Comparison of ENCODE assay signal across 7 mouse cellular contexts in genomic region chr4:63494401-63494966, GRCm38 (mm10). TPM values are rescaled to one million over a fixed set of nuclear protein-coding genes. Genes with fewer than 3 reads are reported as not detected.
DNase-seq lines count a peak whose midpoint lies in the region; ATAC-seq lines count a peak whose summit lies in the region.

No protein-coding gene starts in this region.

- H3K36me3 ChIP-seq in megakaryocyte, embryonic 14.5 days (replicated peaks; ENCODE audit: low read length): no peaks in the 10 kb centered on the region
- H3K36me3 ChIP-seq in embryonic facial prominence, embryonic 14.5 days (ENCODE audit: control insufficient read depth, insufficient read depth, low read length): no peaks in the 10 kb centered on the region
- no peaks in the 10 kb centered on the region for H3K36me3 ChIP-seq in neural tube, embryonic 14.5 days (ENCODE audit: control insufficient read depth, insufficient read depth, low read length)

- H3K27ac ChIP-seq in embryonic facial prominence, embryonic 14.5 days (replicated peaks; ENCODE audit: low read depth, low read length): no peak overlapping the region
- H3K27ac ChIP-seq in neural tube, embryonic 14.5 days (ENCODE audit: low read depth, low read length): no peak overlapping the region

- H3K4me1 ChIP-seq in megakaryocyte, embryonic 14.5 days: peaks cover 22% of the 10 kb centered on the region
- no peaks in the 10 kb centered on the region; the same call in 1 of the 2 replicates for H3K4me1 ChIP-seq in embryonic facial prominence, embryonic 14.5 days (ENCODE audit: control insufficient read depth, insufficient read depth, low read length)
- H3K4me1 ChIP-seq in neural tube, embryonic 14.5 days (ENCODE audit: control insufficient read depth, insufficient read depth, low read length): peaks cover 13% of the 10 kb centered on the region; the same call in 1 of the 2 replicates

- H3K9ac ChIP-seq in embryonic facial prominence, embryonic 14.5 days (ENCODE audit: low read depth, low read length): peak overlapping the region; percentile 77
- peak overlapping the region; percentile 47 for H3K9ac ChIP-seq in neural tube, embryonic 14.5 days (replicated peaks; ENCODE audit: low read depth, low read length)

- H3K4me3 ChIP-seq in megakaryocyte, embryonic 14.5 days (replicated peaks): peak overlapping the region; percentile 83
- peak overlapping the region; percentile 74 for H3K4me3 ChIP-seq in embryonic facial prominence, embryonic 14.5 days (ENCODE audit: low read depth, low read length)
- peak overlapping the region; percentile 66 for H3K4me3 ChIP-seq in neural tube, embryonic 14.5 days (ENCODE audit: low read depth, low read length)

- H3K27me3 ChIP-seq in megakaryocyte, embryonic 14.5 days (replicated peaks): peaks cover 86% of the 10 kb centered on the region
- H3K27me3 ChIP-seq in embryonic facial prominence, embryonic 14.5 days (replicated peaks; ENCODE audit: control insufficient read depth, insufficient read depth, low read length): peaks cover 13% of the 10 kb centered on the region
- peaks cover 5% of the 10 kb centered on the region; the same call in 1 of the 2 replicates for H3K27me3 ChIP-seq in neural tube, embryonic 14.5 days (ENCODE audit: control insufficient read depth, insufficient read depth, low read length)

- H3K4me2 ChIP-seq in embryonic facial prominence, embryonic 14.5 days (ENCODE audit: low read depth, low read length): peak overlapping the region; percentile 90
- peak overlapping the region; percentile 80 for H3K4me2 ChIP-seq in neural tube, embryonic 14.5 days (ENCODE audit: low read depth, low read length)

- ATAC-seq in megakaryocyte, adult 5-6 weeks (ENCODE audit: poor library complexity, severe bottlenecking): no peak
- ATAC-seq in embryonic facial prominence, embryonic 14.5 days (ENCODE audit: low read depth): no peak; the same call in 1 of the 2 replicates
- ATAC-seq in inflammation-experienced regulatory T-cells, adult 6 months: peak; percentile 25
- peak; percentile 2; the same call in 1 of the 2 replicates for ATAC-seq in neural tube, embryonic 14.5 days (ENCODE audit: low read depth)
- no peak for ATAC-seq in monocyte, adult 5-6 weeks (replicated peaks; ENCODE audit: insufficient number of reproducible peaks, low FRiP score, low TSS enrichment, poor library complexity, severe bottlenecking)

- WGBS in embryonic facial prominence, embryonic 14.5 days: 6% methylated on average over 29 of the region's 43 CpGs
- under 1% methylated on average over 43 of the region's 43 CpGs for WGBS in neural tube, embryonic 14.5 days

- no peak for DNase-seq in embryonic facial prominence, embryonic 14.5 days (ENCODE audit: low spot score)
- DNase-seq in lung, postnatal 36 days: no peak

- H3K9me3 ChIP-seq in megakaryocyte, embryonic 14.5 days: no peaks in the 10 kb centered on the region; the same call in 1 of the 2 replicates
- no peaks in the 10 kb centered on the region for H3K9me3 ChIP-seq in embryonic facial prominence, embryonic 14.5 days (ENCODE audit: control insufficient read depth, low read length)
- H3K9me3 ChIP-seq in neural tube, embryonic 14.5 days (ENCODE audit: control insufficient read depth, low read length): no peaks in the 10 kb centered on the region

RNA-seq across cellular contexts. Expression of gene Whrn, which starts 1.3 kb away (rescaled TPM):
- polyA plus RNA-seq in megakaryocyte, embryonic 14.5 days (2012; ENCODE audit: insufficient read depth, low replicate concordance): 0.30 TPM in 1 of 2 replicates, not detected in the other
- total RNA-seq in megakaryocyte, adult 5-6 weeks (2015): 0.45 and 1.5 TPM in 2 replicates
- 0.07 and 0.65 TPM in 2 replicates for total RNA-seq in megakaryocyte, adult 5-6 weeks (2017)
- polyA plus RNA-seq in embryonic facial prominence, embryonic 14.5 days (2014; fragmentation: Nextera tagmentation; extraction: Ambion mirVana): 4.4 and 5.0 TPM in 2 replicates
- 1 to 10 TPM in 2 of 3 experiments, under 1 TPM in 1; 0.75 to 4.4 (median 3.9) TPM for polyA plus RNA-seq in inflammation-experienced regulatory T-cells, adult 6 months (2017; shearing (Covaris generic))
- polyA plus RNA-seq in neural tube, embryonic 14.5 days (2014; fragmentation: Nextera tagmentation; extraction: Ambion mirVana): 4.0 and 6.2 TPM in 2 replicates
- total RNA-seq in monocyte, adult 5-6 weeks (2017): 0.78 to 3.2 TPM (median 0.85 TPM) in 3 replicates

RNA-seq across cellular contexts. Expression of gene Atp6v1g1, which starts 50.1 kb away (rescaled TPM):
- polyA plus RNA-seq in megakaryocyte, embryonic 14.5 days (2012; ENCODE audit: insufficient read depth, low replicate concordance): 12.2 and 191 TPM in 2 replicates
- 197 and 229 TPM in 2 replicates for total RNA-seq in megakaryocyte, adult 5-6 weeks (2015)
- 111 and 159 TPM in 2 replicates for total RNA-seq in megakaryocyte, adult 5-6 weeks (2017)
- polyA plus RNA-seq in embryonic facial prominence, embryonic 14.5 days (2014; fragmentation: Nextera tagmentation; extraction: Ambion mirVana): 271 and 275 TPM in 2 replicates
- 100 to 1,000 TPM; 197 to 241 (median 218) TPM for polyA plus RNA-seq in inflammation-experienced regulatory T-cells, adult 6 months (2017; shearing (Covaris generic))
- polyA plus RNA-seq in neural tube, embryonic 14.5 days (2014; fragmentation: Nextera tagmentation; extraction: Ambion mirVana): 431 and 462 TPM in 2 replicates
- total RNA-seq in monocyte, adult 5-6 weeks (2017): 72.4 to 128 TPM (median 93.3 TPM) in 3 replicates

Comparison
In these comparisons a context has a peak if more than half of its experiments do, and no peak if none do; other contexts are left out.
1. ATAC-seq: peak in inflammation-experienced regulatory T-cells, adult 6 months (single experiment) and neural tube, embryonic 14.5 days (single experiment); none in megakaryocyte, adult 5-6 weeks (single experiment), embryonic facial prominence, embryonic 14.5 days (single experiment) and monocyte, adult 5-6 weeks (single experiment).
2. Peak in every context shown above with its lines, with median percentiles within 50 percentile points of each other: H3K4me3 ChIP-seq.